Mouse (Mus musculus): Measurements from ENCODE around the gene Ikzf2. TPM values are rescaled to one million over a fixed set of nuclear protein-coding genes. Genes with fewer than 3 reads are reported as not detected.

The Ikzf2 gene
- total RNA-seq, 1 experiment = 3.4 TPM

GRCm38 (mm10) chr1:69655368-69655767, 31.7 kb downstream of the Ikzf2 start:
- no peaks in the 10 kb centered on the region for H3K36me3 ChIP-seq (ENCODE audit: control insufficient read depth, insufficient read depth, low read length, poor library complexity, severe bottlenecking)
- TF ChIP-seq MAFK (IDR thresholded peaks at IDR 0.05; ENCODE audit: insufficient read depth, low read depth, low read length) (no peak), ZNF384 (IDR thresholded peaks at IDR 0.05; ENCODE audit: low read depth, low read length) (no peak), CHD2 (IDR thresholded peaks at IDR 0.05; ENCODE audit: low read depth, low read length) (no peak), HCFC1 (IDR thresholded peaks at IDR 0.05; ENCODE audit: borderline replicate concordance, insufficient read depth, low read length) (no peak), ZC3H11A (IDR thresholded peaks at IDR 0.05; ENCODE audit: borderline replicate concordance, low read depth, low read length) (no peak)
- in situ Hi-C loops (cut with MboI; ENCODE audit: low sequenced_read_pairs in 2 of 2, unreplicated experiment in 2 of 2) = no loop called here
- no peak for DNase-seq (ENCODE audit: low read depth, low spot score)
- H3K4me1 ChIP-seq (ENCODE audit: control insufficient read depth in 2 of 2, insufficient read depth in 2 of 2, low read length in 2 of 2, poor library complexity in 1 of 2) = no peaks in the 10 kb centered on the region
- no peak overlapping the region for H3K27ac ChIP-seq (ENCODE audit: insufficient read depth, low read depth, low read length, poor library complexity, severe bottlenecking)
- H3K9me3 ChIP-seq (ENCODE audit: control insufficient read depth, insufficient read depth, low read depth, low read length) = no peaks in the 10 kb centered on the region
- H3K9ac ChIP-seq (ENCODE audit: insufficient read depth, low read depth, low read length, poor library complexity, severe bottlenecking) = no peak overlapping the region
- no peak overlapping the region for H3K4me3 ChIP-seq (ENCODE audit: insufficient read depth in 1 of 2, low read depth in 1 of 2, low read length in 2 of 2, poor library complexity in 1 of 2, severe bottlenecking in 1 of 2)

- TF ChIP-seq ZNF384 (IDR thresholded peaks at IDR 0.05; ENCODE audit: low read depth, low read length) (no peak), MAFK (IDR thresholded peaks at IDR 0.05; ENCODE audit: insufficient read depth, low read depth, low read length) (no peak), ZC3H11A (IDR thresholded peaks at IDR 0.05; ENCODE audit: borderline replicate concordance, low read depth, low read length) (no peak), CHD2 (IDR thresholded peaks at IDR 0.05; ENCODE audit: low read depth, low read length) (no peak), HCFC1 (IDR thresholded peaks at IDR 0.05; ENCODE audit: borderline replicate concordance, insufficient read depth, low read length) (no peak)
- Histone ChIP-seq H3K36me3 (ENCODE audit: control insufficient read depth, insufficient read depth, low read length, poor library complexity, severe bottlenecking) (no peaks in the 10 kb centered on the region), H3K27ac (ENCODE audit: insufficient read depth, low read depth, low read length, poor library complexity, severe bottlenecking) (no peak overlapping the region), H3K4me3 (ENCODE audit: insufficient read depth in 1 of 2, low read depth in 1 of 2, low read length in 2 of 2, poor library complexity in 1 of 2, severe bottlenecking in 1 of 2) (no peak overlapping the region), H3K4me1 (ENCODE audit: control insufficient read depth in 2 of 2, insufficient read depth in 2 of 2, low read length in 2 of 2, poor library complexity in 1 of 2) (no peaks in the 10 kb centered on the region), H3K9me3 (ENCODE audit: control insufficient read depth, insufficient read depth, low read depth, low read length) (no peaks in the 10 kb centered on the region), H3K9ac (ENCODE audit: insufficient read depth, low read depth, low read length, poor library complexity, severe bottlenecking) (no peak overlapping the region)
- in situ Hi-C loops (cut with MboI; ENCODE audit: low sequenced_read_pairs in 2 of 2, unreplicated experiment in 2 of 2) = no loop called here
- DNase-seq (ENCODE audit: low read depth, low spot score) = no peak
Observed at GRCm38 (mm10) chr1:69654955-69655354, 32.1 kb downstream of the Ikzf2 start.

- no peak for DNase-seq (ENCODE audit: low read depth, low spot score)
- Histone ChIP-seq H3K4me1 (ENCODE audit: control insufficient read depth in 2 of 2, insufficient read depth in 2 of 2, low read length in 2 of 2, poor library complexity in 1 of 2) (no peaks in the 10 kb centered on the region), H3K9me3 (ENCODE audit: control insufficient read depth, insufficient read depth, low read depth, low read length) (no peaks in the 10 kb centered on the region), H3K27ac (ENCODE audit: insufficient read depth, low read depth, low read length, poor library complexity, severe bottlenecking) (no peak overlapping the region), H3K9ac (ENCODE audit: insufficient read depth, low read depth, low read length, poor library complexity, severe bottlenecking) (no peak overlapping the region), H3K4me3 (ENCODE audit: insufficient read depth in 1 of 2, low read depth in 1 of 2, low read length in 2 of 2, poor library complexity in 1 of 2, severe bottlenecking in 1 of 2) (no peak overlapping the region), H3K36me3 (ENCODE audit: control insufficient read depth, insufficient read depth, low read length, poor library complexity, severe bottlenecking) (no peaks in the 10 kb centered on the region)
- in situ Hi-C loops (cut with MboI; ENCODE audit: low sequenced_read_pairs in 2 of 2, unreplicated experiment in 2 of 2) = no loop called here
- TF ChIP-seq ZC3H11A (IDR thresholded peaks at IDR 0.05; ENCODE audit: borderline replicate concordance, low read depth, low read length) (no peak), CHD2 (IDR thresholded peaks at IDR 0.05; ENCODE audit: low read depth, low read length) (no peak), HCFC1 (IDR thresholded peaks at IDR 0.05; ENCODE audit: borderline replicate concordance, insufficient read depth, low read length) (no peak), MAFK (IDR thresholded peaks at IDR 0.05; ENCODE audit: insufficient read depth, low read depth, low read length) (no peak), ZNF384 (IDR thresholded peaks at IDR 0.05; ENCODE audit: low read depth, low read length) (no peak)
Observed at GRCm38 (mm10) chr1:69653419-69653818, 33.6 kb downstream of the Ikzf2 start.

- DNase-seq (ENCODE audit: low read depth, low spot score) = no peak
- Histone ChIP-seq H3K4me3 (ENCODE audit: insufficient read depth in 1 of 2, low read depth in 1 of 2, low read length in 2 of 2, poor library complexity in 1 of 2, severe bottlenecking in 1 of 2) (no peak overlapping the region), H3K9me3 (ENCODE audit: control insufficient read depth, insufficient read depth, low read depth, low read length) (no peaks in the 10 kb centered on the region), H3K9ac (ENCODE audit: insufficient read depth, low read depth, low read length, poor library complexity, severe bottlenecking) (no peak overlapping the region), H3K36me3 (ENCODE audit: control insufficient read depth, insufficient read depth, low read length, poor library complexity, severe bottlenecking) (no peaks in the 10 kb centered on the region), H3K4me1 (ENCODE audit: control insufficient read depth in 2 of 2, insufficient read depth in 2 of 2, low read length in 2 of 2, poor library complexity in 1 of 2) (no peaks in the 10 kb centered on the region), H3K27ac (ENCODE audit: insufficient read depth, low read depth, low read length, poor library complexity, severe bottlenecking) (no peak overlapping the region)
- no peak for TF ChIP-seq ZNF384 (IDR thresholded peaks at IDR 0.05; ENCODE audit: low read depth, low read length)
- TF ChIP-seq HCFC1 (IDR thresholded peaks at IDR 0.05; ENCODE audit: borderline replicate concordance, insufficient read depth, low read length) = no peak
- TF ChIP-seq ZC3H11A (IDR thresholded peaks at IDR 0.05; ENCODE audit: borderline replicate concordance, low read depth, low read length) = no peak
- no peak for TF ChIP-seq CHD2 (IDR thresholded peaks at IDR 0.05; ENCODE audit: low read depth, low read length)
- no peak for TF ChIP-seq MAFK (IDR thresholded peaks at IDR 0.05; ENCODE audit: insufficient read depth, low read depth, low read length)
- in situ Hi-C loops (cut with MboI; ENCODE audit: low sequenced_read_pairs in 2 of 2, unreplicated experiment in 2 of 2) = no loop called here
Observed at GRCm38 (mm10) chr1:69643138-69643537, 43.9 kb downstream of the Ikzf2 start.

- H3K36me3 ChIP-seq (ENCODE audit: control insufficient read depth, insufficient read depth, low read length, poor library complexity, severe bottlenecking) = no peaks in the 10 kb centered on the region
- TF ChIP-seq MAFK (IDR thresholded peaks at IDR 0.05; ENCODE audit: insufficient read depth, low read depth, low read length) (no peak), HCFC1 (IDR thresholded peaks at IDR 0.05; ENCODE audit: borderline replicate concordance, insufficient read depth, low read length) (no peak), ZC3H11A (IDR thresholded peaks at IDR 0.05; ENCODE audit: borderline replicate concordance, low read depth, low read length) (no peak), ZNF384 (IDR thresholded peaks at IDR 0.05; ENCODE audit: low read depth, low read length) (no peak), CHD2 (IDR thresholded peaks at IDR 0.05; ENCODE audit: low read depth, low read length) (no peak)
- no peak overlapping the region for H3K27ac ChIP-seq (ENCODE audit: insufficient read depth, low read depth, low read length, poor library complexity, severe bottlenecking)
- no peaks in the 10 kb centered on the region for H3K4me1 ChIP-seq (ENCODE audit: control insufficient read depth in 2 of 2, insufficient read depth in 2 of 2, low read length in 2 of 2, poor library complexity in 1 of 2)
- no peaks in the 10 kb centered on the region for H3K9me3 ChIP-seq (ENCODE audit: control insufficient read depth, insufficient read depth, low read depth, low read length)
- no peak overlapping the region for H3K9ac ChIP-seq (ENCODE audit: insufficient read depth, low read depth, low read length, poor library complexity, severe bottlenecking)
- no peak overlapping the region for H3K4me3 ChIP-seq (ENCODE audit: insufficient read depth in 1 of 2, low read depth in 1 of 2, low read length in 2 of 2, poor library complexity in 1 of 2, severe bottlenecking in 1 of 2)
- DNase-seq (ENCODE audit: low read depth, low spot score) = no peak
- in situ Hi-C loops (cut with MboI; ENCODE audit: low sequenced_read_pairs in 2 of 2, unreplicated experiment in 2 of 2) = no loop called here
Observed at GRCm38 (mm10) chr1:69641986-69642385, 45.1 kb downstream of the Ikzf2 start.
